Mouse (Mus musculus): ENCODE data around the gene Slc1a3. TPM values are rescaled to one million over a fixed set of nuclear protein-coding genes. Genes with fewer than 3 reads are reported as not detected.

Gene Slc1a3
- total RNA-seq, 2 experiments from 2014 or later, result 10.4 to 18.5 TPM

GRCm38 (mm10) chr15:8614701-8615100 lies 95.9 kb downstream of the Slc1a3 start:
- DNase-seq, result no peak

- DNase-seq, result no peak
Observed at GRCm38 (mm10) chr15:8605538-8606188, 104.9 kb downstream of the Slc1a3 start.

- no peak for DNase-seq
Observed at GRCm38 (mm10) chr15:8602362-8602761, 108.2 kb downstream of the Slc1a3 start.

GRCm38 (mm10) chr15:8601312-8602146 lies 109.0 kb downstream of the Slc1a3 start:
- no peak for DNase-seq

- DNase-seq, result no peak
Observed at GRCm38 (mm10) chr15:8596375-8596900, 114.1 kb downstream of the Slc1a3 start.

- no peak for DNase-seq
Observed at GRCm38 (mm10) chr15:8595226-8595625, 115.3 kb downstream of the Slc1a3 start.

- DNase-seq, result peak; percentile 78
Observed at GRCm38 (mm10) chr15:8589503-8590116, 121.0 kb downstream of the Slc1a3 start.

- DNase-seq, result no peak
Observed at GRCm38 (mm10) chr15:8588065-8588464, 122.5 kb downstream of the Slc1a3 start.

- DNase-seq, result peak; percentile 32
Observed at GRCm38 (mm10) chr15:8586822-8587281, 123.7 kb downstream of the Slc1a3 start.

Other genes starting within 250 kb of the Slc1a3 start
- not detected for gene Gm2310, start 190.8 kb downstream of the Slc1a3 start, total RNA-seq (2021)